Mouse (Mus musculus) liver, embryonic 14.5 days (tissue): ENCODE measurements around the gene Galm.

Source experiments
- CTCF ChIP-seq: IDR thresholded peaks from 2 replicates; pipeline ENCODE4 v1.5.1; 2016; ENCODE audit warnings: antibody characterized with exemption, low read depth, control low read depth
- EP300 ChIP-seq: IDR thresholded peaks from 2 replicates; pipeline ENCODE4 v1.6.1; 2016; ENCODE audit warnings: antibody characterized with exemption, low read depth

DNA sequence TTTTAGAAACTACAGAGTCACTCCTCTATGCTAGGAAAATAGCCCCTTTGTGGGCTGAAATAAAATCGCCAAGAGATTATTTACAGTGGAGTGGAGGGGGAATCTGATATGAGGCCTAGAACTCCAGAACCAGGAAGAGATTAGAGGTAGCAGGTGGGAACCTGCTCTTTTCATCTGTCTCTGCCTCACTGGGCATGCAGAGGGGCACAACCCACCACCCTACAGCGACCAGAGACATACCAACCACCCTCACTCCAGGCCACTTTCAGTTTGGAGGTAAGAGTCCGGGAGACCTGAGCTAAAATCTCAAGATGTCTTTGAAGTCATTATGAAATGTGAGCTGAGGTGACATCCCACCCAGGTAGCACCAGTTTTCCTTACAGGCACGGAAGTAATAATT, 2.1 kb downstream of the Galm start:
- TF ChIP-seq CTCF: no peak
- no peak for TF ChIP-seq EP300
